Mouse (Mus musculus) heart, postnatal 0 days (tissue): ENCODE measurements around the gene Pde4d.

ENCODE experiments used
- CTCF ChIP-seq: IDR thresholded peaks from 2 replicates; pipeline ENCODE4 v1.5.1; 2016; ENCODE audit warnings: antibody characterized with exemption, control low read depth, low read depth
- EP300 ChIP-seq: IDR thresholded peaks from 2 replicates; pipeline ENCODE4 v1.6.1; 2016; ENCODE audit warnings: antibody characterized with exemption, low read depth

DNA sequence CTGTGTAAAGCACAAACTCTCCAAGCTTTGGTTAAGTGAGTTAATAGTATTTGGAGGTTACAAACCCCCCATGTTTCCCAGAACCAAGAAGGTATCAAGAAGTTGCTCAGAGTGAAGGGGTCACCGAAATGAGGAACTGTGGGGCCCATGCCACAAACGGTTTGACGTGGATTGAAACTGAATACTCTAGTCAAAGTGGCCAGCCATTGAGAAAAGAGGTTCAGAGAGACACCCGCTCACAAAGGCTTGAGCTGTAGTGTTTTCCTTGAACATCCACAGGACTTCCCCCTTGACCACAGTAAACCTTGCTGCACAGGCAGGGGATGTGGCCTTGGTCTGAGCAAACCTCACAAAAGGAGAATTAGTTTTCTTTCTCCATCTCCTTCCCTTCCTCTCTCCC, 45.4 kb upstream of the Pde4d start:
- TF ChIP-seq CTCF = no peak
- TF ChIP-seq EP300 = no peak
